Mouse (Mus musculus) midbrain, embryonic 15.5 days (tissue): ENCODE results near the gene Gm6793. TPM values are rescaled to one million over a fixed set of nuclear protein-coding genes. Genes with fewer than 3 reads are reported as not detected.

Experiments used
- ATAC-seq: fragments of 200-750 bp; cut with Nextera tagmentation; replicated peaks from 2 replicates; pipeline ENCODE4 v1.8.0; 2017; ENCODE audit warnings: moderate TSS enrichment
- H3K27ac ChIP-seq: fragments of 300-500 bp; sonication (generic); 2 replicates; pipeline ENCODE4 v1.5.1; 2015; ENCODE audit warnings: mild to moderate bottlenecking, inconsistent platforms
- H3K27me3 ChIP-seq: fragments of 300-500 bp; sonication (generic); replicated peaks from 2 replicates; pipeline ENCODE4 v1.6.1; 2015; ENCODE audit warnings: inconsistent platforms
- H3K36me3 ChIP-seq: fragments of 300-500 bp; sonication (generic); replicated peaks from 2 replicates; pipeline ENCODE4 v1.6.1; 2015; ENCODE audit warnings: inconsistent platforms
- H3K4me1 ChIP-seq: fragments of 300-500 bp; sonication (generic); 2 replicates; pipeline ENCODE4 v1.6.1; 2015; ENCODE audit warnings: inconsistent platforms
- H3K4me2 ChIP-seq: fragments of 300-500 bp; sonication (generic); 2 replicates; pipeline ENCODE4 v1.6.1; 2015; ENCODE audit warnings: inconsistent platforms, mild to moderate bottlenecking, moderate library complexity
- H3K4me3 ChIP-seq: fragments of 300-500 bp; sonication (generic); 2 replicates; pipeline ENCODE4 v1.5.1; 2015; ENCODE audit warnings: mild to moderate bottlenecking, inconsistent platforms
- H3K9ac ChIP-seq: fragments of 300-500 bp; sonication (generic); 2 replicates; pipeline ENCODE4 v1.6.1; 2015; ENCODE audit warnings: mild to moderate bottlenecking, inconsistent platforms
- H3K9me3 ChIP-seq: fragments of 300-500 bp; sonication (generic); 2 replicates; pipeline ENCODE4 v1.6.1; 2016; ENCODE audit warnings: inconsistent platforms
- WGBS: fragments of 180-500 bp; shearing (Covaris S2); methylation state at CpG from one replicate; pipeline ENCODE4 v1.1.7; 2015; ENCODE audit warnings: mixed read lengths; 5-methylcytosine and 5-hydroxymethylcytosine counted together
- polyA plus RNA-seq: library from polyadenylated mRNA; unstranded; fragments of >200 nt; fragmentation: Nextera tagmentation; extraction: Ambion mirVana; gene quantifications from 2 replicates; pipeline ENCODE4 v1.2.1, GENCODE M21; 2015

The Gm6793 gene
- polyA plus RNA-seq, 1 experiment from 2014 or later: 1.4 TPM

DNA sequence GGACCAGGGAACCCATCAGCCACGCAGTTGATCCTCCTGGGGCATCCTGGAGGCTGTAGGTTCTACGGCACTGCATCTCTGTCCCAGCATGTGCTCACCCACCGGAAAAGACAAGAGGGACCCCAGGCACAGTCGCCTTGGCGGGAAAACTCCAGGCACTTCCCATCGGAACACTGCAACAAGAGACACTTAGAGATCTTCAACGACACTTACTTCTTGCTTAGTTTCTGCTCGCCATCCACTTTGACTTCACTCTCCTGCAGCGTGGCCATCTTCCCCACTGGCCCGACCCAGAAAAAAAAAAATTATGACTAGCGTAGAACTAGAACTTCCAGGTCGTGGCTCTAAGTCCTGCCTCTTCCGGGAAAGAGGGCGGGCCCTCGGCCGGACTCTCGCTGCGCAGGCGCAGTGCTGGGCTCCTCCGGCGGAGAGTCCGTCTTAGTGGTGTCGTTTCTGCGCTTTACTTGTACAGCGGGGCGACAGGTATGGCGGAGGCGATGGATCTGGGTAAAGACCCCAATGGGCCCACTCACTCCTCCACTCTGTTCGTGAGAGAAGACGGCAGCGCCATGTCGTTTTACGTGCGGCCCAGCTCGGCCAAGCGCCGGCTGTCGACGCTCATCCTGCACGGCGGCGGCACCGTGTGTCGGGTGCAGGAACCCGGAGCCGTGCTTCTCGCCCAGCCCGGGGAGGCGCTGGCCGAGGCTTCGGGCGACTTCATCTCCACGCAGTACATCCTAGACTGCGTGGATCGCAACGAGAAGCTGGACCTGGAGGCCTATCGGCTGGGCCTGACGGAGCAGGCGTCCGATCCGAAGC, 3.6 kb downstream of the Gm6793 start, which contains the start of the genes Kars and Terf2ip:
Kars (minus strand) TSS at position 327 of the 819 bp plus-strand sequence.
Terf2ip (plus strand) TSS at position 402 of the 819 bp plus-strand sequence.
- Histone ChIP-seq H3K27me3 (no peaks in the 10 kb centered on the region), H3K36me3 (no peaks in the 10 kb centered on the region; the same call in 1 of the 2 replicates), H3K27ac (peak within 1 kb of the TSS; percentile 84), H3K4me3 (peak within 1 kb of the TSS; percentile 82), H3K9me3 (no peaks in the 10 kb centered on the region), H3K9ac (peak within 1 kb of the TSS; percentile 86), H3K4me1 (peaks cover 25% of the 10 kb centered on the region), H3K4me2 (peak within 1 kb of the TSS; percentile 70)
- WGBS: under 1% methylated on average over 61 of the region's 61 CpGs
- peak; percentile 94 for ATAC-seq

DNA sequence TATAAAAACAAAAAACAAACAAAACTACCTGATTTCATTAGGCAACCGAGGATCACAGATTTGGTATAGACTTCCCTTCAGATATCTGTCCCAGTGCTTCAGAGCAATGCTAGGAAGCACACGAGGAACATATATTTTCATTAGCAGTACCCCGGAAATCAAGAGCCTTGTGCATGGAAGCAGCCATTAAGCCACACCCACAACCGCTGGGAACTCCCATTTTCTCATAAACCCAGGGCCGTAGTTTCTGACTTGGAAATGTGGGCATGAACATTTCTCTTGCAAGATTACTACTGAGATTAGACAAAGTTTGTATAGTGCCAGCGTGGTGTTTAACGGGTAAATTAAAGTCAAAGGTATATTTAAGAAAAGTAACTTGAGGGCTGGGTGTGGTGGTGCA, 5.3 kb downstream of the Gm6793 start:
- Histone ChIP-seq H3K4me3 (no peak overlapping the region), H3K4me2 (no peak overlapping the region), H3K36me3 (0 out of 2 replicates have a peak, but pooled peaks cover 5% of the 10 kb centered on the region), H3K9ac (no peak overlapping the region), H3K27me3 (no peaks in the 10 kb centered on the region), H3K27ac (no peak overlapping the region), H3K4me1 (peaks cover 25% of the 10 kb centered on the region), H3K9me3 (no peaks in the 10 kb centered on the region)
- ATAC-seq: no peak
- WGBS: 95% methylated on average over 7 of the region's 7 CpGs

DNA sequence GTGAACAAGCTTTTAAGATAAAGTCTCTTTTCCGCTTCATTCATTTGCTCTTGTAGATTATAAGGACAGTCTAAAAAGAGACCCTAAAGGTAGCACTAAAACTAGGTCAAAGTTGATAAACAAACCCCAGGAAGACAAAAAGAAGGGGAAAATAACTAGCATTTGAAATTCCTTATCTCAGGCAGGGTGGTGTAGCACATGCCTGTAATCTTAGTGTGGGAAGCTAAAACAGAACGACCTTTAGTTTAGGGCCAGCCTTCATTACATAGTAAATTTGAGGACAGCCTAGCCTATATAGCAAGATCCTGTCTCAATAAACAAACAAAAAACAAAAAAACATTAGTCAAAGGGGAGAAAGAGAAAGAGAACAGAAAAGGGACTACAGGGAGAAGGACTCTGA, 7.2 kb downstream of the Gm6793 start:
- Histone ChIP-seq H3K36me3 (peaks cover 19% of the 10 kb centered on the region), H3K9me3 (no peaks in the 10 kb centered on the region), H3K4me1 (peaks cover 18% of the 10 kb centered on the region), H3K4me3 (no peak overlapping the region), H3K4me2 (no peak overlapping the region), H3K27ac (no peak overlapping the region), H3K27me3 (no peaks in the 10 kb centered on the region), H3K9ac (no peak overlapping the region)
- no peak for ATAC-seq
- 94% methylated on average over 2 of the region's 2 CpGs for WGBS

DNA sequence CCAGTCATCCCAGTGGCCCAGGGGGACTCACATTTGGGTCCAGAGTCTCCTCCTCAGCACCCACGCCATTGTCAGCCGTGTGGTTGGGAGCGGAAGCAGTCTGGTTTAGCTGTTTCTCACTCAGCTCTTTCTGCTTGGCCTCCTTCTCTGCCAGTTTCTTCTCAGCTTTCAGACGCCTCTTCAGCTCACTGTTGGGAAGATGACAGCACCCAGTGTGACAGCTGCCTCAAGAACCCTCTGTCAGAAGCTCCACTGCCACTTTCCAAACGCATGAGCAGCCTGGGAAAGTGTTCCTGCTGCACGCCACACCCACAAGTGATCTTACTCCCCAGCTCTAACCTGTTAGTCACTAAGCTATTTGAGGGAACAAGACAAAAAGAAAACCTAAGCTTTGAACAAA, 9.2 kb downstream of the Gm6793 start:
- Histone ChIP-seq H3K9me3 (no peaks in the 10 kb centered on the region), H3K9ac (no peak overlapping the region), H3K4me1 (peaks cover 11% of the 10 kb centered on the region), H3K27ac (no peak overlapping the region), H3K27me3 (no peaks in the 10 kb centered on the region), H3K36me3 (peaks cover 40% of the 10 kb centered on the region), H3K4me3 (no peak overlapping the region), H3K4me2 (no peak overlapping the region)
- ATAC-seq: no peak
- 95% methylated on average over 6 of the region's 6 CpGs for WGBS

DNA sequence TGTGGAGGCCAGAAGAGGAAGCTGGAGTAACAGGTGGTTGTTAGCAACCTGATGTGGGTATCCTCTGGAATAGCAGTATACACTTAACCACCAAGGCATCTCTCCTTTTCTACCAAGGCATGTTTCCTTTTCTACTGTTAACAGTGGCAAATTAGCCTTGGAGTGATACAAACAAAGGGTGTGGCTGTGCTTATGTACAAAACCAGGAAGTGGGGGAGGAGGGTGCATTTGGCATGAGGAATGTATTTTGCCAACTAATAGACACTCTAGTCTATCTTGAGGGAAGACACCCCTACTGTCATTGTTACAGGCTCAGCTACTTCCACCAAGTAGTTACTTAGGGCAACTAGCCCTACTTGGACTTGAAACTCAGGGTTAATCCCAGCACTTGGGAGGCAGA, 10.1 kb downstream of the Gm6793 start:
- Histone ChIP-seq H3K4me2 (no peak overlapping the region), H3K9me3 (no peaks in the 10 kb centered on the region), H3K36me3 (peaks cover 47% of the 10 kb centered on the region), H3K9ac (no peak overlapping the region), H3K4me3 (no peak overlapping the region), H3K27me3 (no peaks in the 10 kb centered on the region), H3K4me1 (peaks cover 2% of the 10 kb centered on the region; the same call in 1 of the 2 replicates), H3K27ac (no peak overlapping the region)
- ATAC-seq: no peak

DNA sequence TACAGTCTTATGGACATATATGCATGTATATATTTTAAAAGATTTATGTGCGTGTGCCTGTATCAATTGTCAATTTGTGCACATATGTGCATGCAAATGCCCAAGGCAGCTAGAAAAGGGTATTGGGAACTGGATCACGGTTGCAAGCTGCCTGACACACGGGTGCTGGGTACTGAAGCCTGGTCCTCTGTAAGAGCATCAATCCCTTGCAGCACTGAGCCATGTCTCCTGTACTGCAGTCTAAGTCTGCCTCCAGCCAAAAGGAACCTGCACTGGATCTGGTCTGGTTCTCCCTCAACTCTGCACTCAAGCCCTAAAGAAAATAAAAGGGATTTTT, 22.2 kb downstream of the Gm6793 start:
- Histone ChIP-seq H3K4me1 (peaks cover 8% of the 10 kb centered on the region), H3K4me2 (peak overlapping the region; percentile 76; the same call in 1 of the 2 replicates), H3K36me3 (peaks cover 29% of the 10 kb centered on the region), H3K9ac (no peak overlapping the region), H3K27me3 (no peaks in the 10 kb centered on the region), H3K9me3 (no peaks in the 10 kb centered on the region), H3K4me3 (peak overlapping the region; percentile 89), H3K27ac (no peak overlapping the region)
- ATAC-seq: peak; percentile 11; the same call in 1 of the 2 replicates
- WGBS: 77% methylated on average over 3 of the region's 3 CpGs

DNA sequence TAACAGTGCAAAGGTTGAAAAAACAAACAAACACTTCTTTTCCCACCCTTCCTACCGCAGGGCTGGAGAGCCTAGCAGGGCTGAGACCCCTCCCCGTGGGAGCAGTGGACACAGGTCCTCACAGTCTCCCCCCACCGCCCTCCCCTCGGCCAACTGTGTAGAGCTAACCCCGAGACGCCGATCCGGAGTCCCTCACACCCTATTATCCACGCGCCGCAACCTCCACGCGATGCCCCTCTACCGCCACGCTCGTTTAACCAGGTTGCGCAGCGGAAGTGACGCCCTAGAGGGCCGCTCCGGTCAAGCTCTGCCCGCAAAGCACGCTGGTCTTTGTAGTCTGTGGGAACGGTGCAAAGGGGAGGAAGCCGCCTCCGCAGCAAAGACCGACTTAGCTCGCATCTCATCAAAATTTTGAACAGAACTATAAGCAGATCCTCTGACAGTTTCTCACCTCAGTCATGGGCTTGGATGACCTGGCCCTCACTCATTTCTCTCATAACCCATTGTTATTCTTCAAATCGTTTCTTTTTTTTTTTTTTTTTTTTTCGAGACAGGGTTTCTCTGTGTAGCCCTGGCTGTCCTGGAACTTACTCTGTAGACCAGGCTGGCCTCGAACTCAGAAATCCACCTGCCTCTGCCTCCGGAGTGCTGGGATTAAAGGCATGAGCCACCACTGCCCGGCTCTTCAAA, 22.7 kb downstream of the Gm6793 start, which contains the start of gene Adat1:
Adat1 (minus strand) TSS at position 290 of the 690 bp plus-strand sequence.
- WGBS: 5% methylated on average over 33 of the region's 33 CpGs
- no peaks in the 10 kb centered on the region for H3K27me3 ChIP-seq
- peak within 1 kb of the TSS; percentile 73 for H3K9ac ChIP-seq
- H3K4me2 ChIP-seq: peak within 1 kb of the TSS; percentile 76
- peaks cover 29% of the 10 kb centered on the region for H3K36me3 ChIP-seq
- H3K9me3 ChIP-seq: no peaks in the 10 kb centered on the region
- peak within 1 kb of the TSS; percentile 89 for H3K4me3 ChIP-seq
- peak within 1 kb of the TSS; percentile 65 for H3K27ac ChIP-seq
- ATAC-seq: peak; percentile 97
- H3K4me1 ChIP-seq: peaks cover 8% of the 10 kb centered on the region

DNA sequence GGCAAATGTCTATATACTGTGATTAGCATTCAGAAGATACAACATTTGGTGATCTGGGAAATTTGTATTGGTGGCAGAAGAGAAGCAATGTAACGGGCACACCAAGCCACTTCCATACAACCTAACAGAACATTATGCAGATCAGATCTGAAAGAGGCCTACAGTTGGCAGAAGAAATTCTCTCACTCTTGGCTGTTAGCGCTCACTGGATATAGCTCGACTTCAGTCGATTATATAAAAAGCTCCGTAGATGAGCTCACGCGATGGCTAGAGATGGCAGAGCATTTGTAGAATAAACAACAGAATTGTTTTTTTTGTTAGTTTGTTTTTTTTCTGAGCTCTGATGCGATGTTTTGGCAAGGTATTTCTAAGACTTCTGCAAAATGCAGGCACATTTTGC, 23.6 kb downstream of the Gm6793 start:
- no peak for ATAC-seq
- Histone ChIP-seq H3K9ac (peak overlapping the region; percentile 73; the same call in 1 of the 2 replicates), H3K4me3 (peak overlapping the region; percentile 89), H3K4me1 (peaks cover 8% of the 10 kb centered on the region), H3K4me2 (peak overlapping the region; percentile 76), H3K9me3 (no peaks in the 10 kb centered on the region), H3K27me3 (no peaks in the 10 kb centered on the region), H3K36me3 (peaks cover 24% of the 10 kb centered on the region), H3K27ac (no peak overlapping the region)
- WGBS: 65% methylated on average over 8 of the region's 8 CpGs

DNA sequence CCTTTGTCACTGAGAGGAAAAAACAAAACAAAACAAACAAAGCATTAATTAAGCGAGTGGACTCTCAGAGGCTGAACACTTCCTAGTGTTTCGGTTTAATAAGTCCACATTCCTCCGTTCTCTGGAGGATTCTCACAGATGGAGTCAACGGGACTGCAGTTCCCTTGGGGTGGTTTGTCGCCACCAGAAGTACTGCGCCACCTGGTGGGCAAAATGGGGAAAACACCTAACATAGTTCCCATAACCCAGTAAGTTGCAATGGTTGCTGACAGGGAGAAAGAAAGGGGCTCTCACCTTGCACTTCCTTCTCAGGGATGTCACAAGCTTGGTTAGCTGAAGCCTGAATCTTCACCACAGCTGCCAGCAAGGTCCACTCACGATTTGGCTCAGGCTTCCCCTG, 24.9 kb downstream of the Gm6793 start:
- Histone ChIP-seq H3K36me3 (peaks cover 16% of the 10 kb centered on the region), H3K9me3 (no peaks in the 10 kb centered on the region), H3K27me3 (no peaks in the 10 kb centered on the region), H3K4me3 (no peak overlapping the region), H3K4me2 (no peak overlapping the region), H3K27ac (no peak overlapping the region), H3K4me1 (peaks cover 8% of the 10 kb centered on the region), H3K9ac (no peak overlapping the region)
- WGBS: 11% methylated on average over 7 of the region's 7 CpGs
- ATAC-seq: no peak

DNA sequence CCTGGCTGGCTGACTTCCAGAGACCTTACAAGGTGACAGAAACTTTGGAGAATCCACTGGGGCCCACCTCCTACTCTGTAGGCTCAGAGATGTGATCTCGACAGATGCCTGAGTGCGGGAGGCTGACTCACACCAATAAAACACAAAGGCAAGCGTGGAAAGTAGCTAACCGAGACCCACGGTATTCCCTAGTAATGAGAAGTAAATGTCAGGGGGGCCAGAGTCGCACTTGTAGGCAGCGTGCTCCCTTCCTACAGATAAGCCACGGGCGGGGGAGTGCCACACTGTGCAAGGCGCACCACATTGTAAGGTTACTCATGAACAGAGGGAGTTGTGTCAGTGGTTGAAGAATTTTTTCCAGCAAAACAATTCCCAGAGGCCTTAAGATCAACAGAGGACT, 30.3 kb downstream of the Gm6793 start:
- no peak for ATAC-seq
- H3K9ac ChIP-seq: no peak overlapping the region
- H3K9me3 ChIP-seq: no peaks in the 10 kb centered on the region
- WGBS: 91% methylated on average over 10 of the region's 10 CpGs
- no peak overlapping the region for H3K4me3 ChIP-seq
- H3K27ac ChIP-seq: no peak overlapping the region
- H3K27me3 ChIP-seq: no peaks in the 10 kb centered on the region
- H3K4me2 ChIP-seq: no peak overlapping the region
- H3K36me3 ChIP-seq: 0 out of 2 replicates have a peak, but pooled peaks cover 4% of the 10 kb centered on the region
- no peaks in the 10 kb centered on the region for H3K4me1 ChIP-seq

DNA sequence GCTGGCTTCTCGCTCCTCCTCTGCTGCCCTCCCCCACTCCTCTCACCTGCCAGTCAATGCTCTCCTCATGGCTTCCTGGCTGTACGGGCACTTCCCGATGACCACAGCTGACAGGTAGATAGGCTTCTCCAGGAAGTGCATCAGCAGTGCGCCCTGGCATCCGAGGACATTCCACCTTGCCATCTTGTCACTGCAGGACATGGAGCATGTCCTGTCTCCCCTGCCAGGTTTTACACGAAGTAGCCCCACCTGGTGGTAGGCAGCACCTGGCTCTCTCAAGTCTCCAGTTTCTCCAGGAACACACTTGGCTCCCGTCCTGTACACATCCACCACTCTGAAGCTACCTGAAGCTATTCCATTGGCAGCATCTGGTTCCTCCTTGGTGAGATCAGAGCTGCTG, 32.7 kb downstream of the Gm6793 start:
- 0 out of 2 replicates have a peak, but pooled peaks cover 4% of the 10 kb centered on the region for H3K36me3 ChIP-seq
- H3K9ac ChIP-seq: no peak overlapping the region
- no peak overlapping the region for H3K4me2 ChIP-seq
- H3K27me3 ChIP-seq: no peaks in the 10 kb centered on the region
- 82% methylated on average over 7 of the region's 7 CpGs for WGBS
- ATAC-seq: no peak
- H3K4me1 ChIP-seq: no peaks in the 10 kb centered on the region
- H3K27ac ChIP-seq: no peak overlapping the region
- H3K4me3 ChIP-seq: no peak overlapping the region
- H3K9me3 ChIP-seq: no peaks in the 10 kb centered on the region

DNA sequence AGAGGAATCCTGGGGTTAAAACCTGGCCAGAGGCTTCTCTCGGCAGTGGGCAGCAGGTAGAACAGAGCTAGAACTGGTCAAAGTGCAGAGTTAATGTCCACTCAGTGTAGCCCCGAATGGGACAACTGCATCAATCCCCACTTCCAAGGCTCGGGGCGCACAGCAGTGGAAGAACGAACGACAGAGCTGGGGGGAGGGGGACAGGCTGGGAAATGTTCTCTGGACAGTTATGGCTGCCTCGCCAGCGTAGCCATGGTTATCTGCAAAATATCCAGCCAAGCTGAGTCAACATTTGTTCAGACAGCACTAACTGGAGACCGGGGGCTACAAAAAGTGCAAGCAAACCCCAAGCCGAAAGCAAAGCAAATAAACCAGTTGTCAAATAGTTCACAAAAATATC, 36.7 kb downstream of the Gm6793 start:
- Histone ChIP-seq H3K4me3 (no peak overlapping the region), H3K27me3 (no peaks in the 10 kb centered on the region), H3K27ac (no peak overlapping the region), H3K4me2 (no peak overlapping the region), H3K36me3 (0 out of 2 replicates have a peak, but pooled peaks cover 11% of the 10 kb centered on the region), H3K9me3 (no peaks in the 10 kb centered on the region), H3K4me1 (no peaks in the 10 kb centered on the region), H3K9ac (no peak overlapping the region)
- 80% methylated on average over 10 of the region's 10 CpGs for WGBS
- no peak for ATAC-seq
